Mouse (Mus musculus) neural tube, embryonic 11.5 days (tissue): Measurements from ENCODE around the gene Dgkh. TPM values are rescaled to one million over a fixed set of nuclear protein-coding genes. Genes with fewer than 3 reads are reported as not detected.

Experiments
- polyA plus RNA-seq: library from polyadenylated mRNA; unstranded; fragments of >200 nt; fragmentation: Nextera tagmentation; extraction: Ambion mirVana; gene quantifications from 2 replicates; pipeline ENCODE4 v1.2.1, GENCODE M21; 2014

Dgkh gene
- polyA plus RNA-seq, 1 experiment from 2014 or later: 8.2 TPM

Other genes starting within 250 kb of the Dgkh start
- 21.2 and 22.7 TPM in 2 replicates for gene Akap11, start 196.0 kb downstream of the Dgkh start, polyA plus RNA-seq
- 9.0 and 10.8 TPM in 2 replicates for gene Vwa8, start 116.3 kb upstream of the Dgkh start, polyA plus RNA-seq